Mouse (Mus musculus): ENCODE measurements at regions not wholly inside any gene's neighbourhood (a gene's known extent, or its start where the extent isn't known, plus 50 kb on each side); places are given as distances from the start of the nearest gene placed in this dataset.
"Not testable (repeated sequence)": the region's sequence is repeated elsewhere in the genome, so short reads cannot be mapped to it uniquely, and the experiment has no call there.

DNA sequence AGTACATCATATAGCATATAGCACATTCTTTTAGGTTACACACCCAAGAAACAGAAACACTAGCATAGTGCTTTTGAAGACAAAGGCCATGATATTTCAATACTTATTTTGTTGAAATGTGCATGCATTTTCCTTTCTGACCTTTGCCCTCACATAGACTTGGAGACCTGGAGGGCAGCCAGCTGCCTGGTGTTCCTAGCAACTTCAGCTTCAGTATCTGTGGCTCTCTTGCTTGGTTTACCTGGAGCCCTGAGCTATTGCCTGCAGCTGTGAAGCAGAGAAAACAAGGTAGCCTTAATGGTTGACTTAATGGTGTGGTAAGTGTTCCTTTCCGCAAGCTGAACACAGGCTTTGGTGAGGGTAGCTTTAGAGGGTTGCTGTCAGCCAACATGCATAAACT lies 97.6 kb upstream of the Gnai1 start:
- TF ChIP-seq CHD2 (IDR thresholded peaks at IDR 0.05; ENCODE audit: low read length) (no peak), BHLHE40 (IDR thresholded peaks at IDR 0.05; ENCODE audit: borderline replicate concordance, low read depth, low read length) (no peak), E2F4 (IDR thresholded peaks at IDR 0.05; ENCODE audit: borderline replicate concordance, low read depth, low read length) (no peak), TAL1 (IDR thresholded peaks at IDR 0.05; ENCODE audit: low read length) (no peak), ELF1 (IDR thresholded peaks at IDR 0.05; ENCODE audit: low read depth, low read length) (no peak), MYB (IDR thresholded peaks at IDR 0.05; ENCODE audit: low read depth, low read length) (no peak), ZKSCAN1 (IDR thresholded peaks at IDR 0.05; ENCODE audit: low read depth, low read length) (no peak), MXI1 (IDR thresholded peaks at IDR 0.05; ENCODE audit: low read depth, low read length) (no peak), USF1 (IDR thresholded peaks at IDR 0.05; ENCODE audit: low read depth, low read length) (no peak), EP300 (IDR thresholded peaks at IDR 0.05; ENCODE audit: low read depth in 1 of 2, low read length in 2 of 2) (no peak)
- no peaks in the 10 kb centered on the region for H3K79me2 ChIP-seq (ENCODE audit: control insufficient read depth, insufficient read depth, low read length, poor library complexity)
- no peak overlapping the region for H3K4me3 ChIP-seq (ENCODE audit: control insufficient read depth in 1 of 2, insufficient read depth in 1 of 2, low read depth in 2 of 2, low read length in 2 of 2)
- DNase-seq (ENCODE audit: low read depth, low spot score) = no peak
- H3K9me3 ChIP-seq (replicated peaks; ENCODE audit: insufficient read depth, low read length) = no peaks in the 10 kb centered on the region
- no peaks in the 10 kb centered on the region for H3K27me3 ChIP-seq (ENCODE audit: control insufficient read depth in 1 of 2, insufficient read depth in 2 of 2, low read length in 2 of 2)
- H3K9ac ChIP-seq (ENCODE audit: control insufficient read depth, low read depth, low read length, poor library complexity, severe bottlenecking) = no peak overlapping the region
- H3K4me1 ChIP-seq (ENCODE audit: control insufficient read depth in 1 of 2, insufficient read depth in 2 of 2, low read length in 2 of 2) = no peaks in the 10 kb centered on the region
- no peak overlapping the region for H3K27ac ChIP-seq (ENCODE audit: control insufficient read depth, low read depth, low read length)
- H3K36me3 ChIP-seq (ENCODE audit: control insufficient read depth in 1 of 2, insufficient read depth in 2 of 2, low read length in 2 of 2) = no peaks in the 10 kb centered on the region

DNA sequence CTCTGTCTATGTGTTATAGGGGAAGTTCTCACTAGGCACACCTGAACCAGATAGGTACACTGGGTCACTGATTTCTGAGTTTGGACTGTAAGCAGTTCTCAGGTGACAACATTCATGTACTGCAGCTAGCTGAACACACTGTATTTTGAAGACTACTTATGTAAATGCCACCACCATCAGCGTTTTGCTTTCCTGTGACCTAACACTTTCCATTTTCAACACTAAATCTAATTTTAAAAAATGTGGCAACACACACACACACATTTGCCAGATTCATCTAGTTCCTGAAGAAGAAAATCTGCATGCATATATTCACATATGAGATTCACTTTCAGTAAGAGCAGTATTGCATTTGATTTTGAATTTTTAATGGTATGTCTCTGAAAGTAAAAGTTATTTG lies 96.0 kb upstream of the Gnai1 start:
- DNase-seq (ENCODE audit: low read depth, low spot score) = no peak
- TF ChIP-seq MAX (IDR thresholded peaks at IDR 0.05; ENCODE audit: low read length) (no peak), NRF1 (IDR thresholded peaks at IDR 0.05; ENCODE audit: insufficient read depth, low read depth, low read length, poor library complexity, severe bottlenecking) (no peak), POLR2AphosphoS2 (IDR thresholded peaks at IDR 0.05; ENCODE audit: low read length) (no peak), ZKSCAN1 (IDR thresholded peaks at IDR 0.05; ENCODE audit: low read depth, low read length) (no peak), TCF12 (IDR thresholded peaks at IDR 0.05; ENCODE audit: low read depth, low read length) (no peak), CTCF (IDR thresholded peaks at IDR 0.05 in 2 of 3, conservative IDR thresholded peaks at IDR 0.05 in 1 of 3; ENCODE audit: control insufficient read depth in 1 of 3, insufficient read depth in 1 of 3, low read depth in 2 of 3, low read length in 3 of 3, poor library complexity in 1 of 3, severe bottlenecking in 1 of 3) (no peak), ZMIZ1 (IDR thresholded peaks at IDR 0.05; ENCODE audit: low read depth, low read length) (no peak), TAL1 (IDR thresholded peaks at IDR 0.05; ENCODE audit: low read length) (no peak), SIN3A (IDR thresholded peaks at IDR 0.05; ENCODE audit: low read length) (no peak), TBP (IDR thresholded peaks at IDR 0.05; ENCODE audit: low read depth, low read length) (no peak), NELFE (IDR thresholded peaks at IDR 0.05; ENCODE audit: low read depth, low read length) (no peak), MYB (IDR thresholded peaks at IDR 0.05; ENCODE audit: low read depth, low read length) (no peak), KAT2A (conservative IDR thresholded peaks at IDR 0.05; ENCODE audit: low read depth, low read length) (no peak), POLR2AphosphoS5 (IDR thresholded peaks at IDR 0.05; ENCODE audit: borderline replicate concordance, low read depth, low read length) (no peak), E2F4 (IDR thresholded peaks at IDR 0.05; ENCODE audit: borderline replicate concordance, low read depth, low read length) (no peak), HCFC1 (IDR thresholded peaks at IDR 0.05; ENCODE audit: low read depth, low read length) (no peak)
- Histone ChIP-seq H3K27ac (ENCODE audit: control insufficient read depth, low read depth, low read length) (no peak overlapping the region), H3K36me3 (ENCODE audit: control insufficient read depth in 1 of 2, insufficient read depth in 2 of 2, low read length in 2 of 2) (no peaks in the 10 kb centered on the region), H3K79me2 (ENCODE audit: control insufficient read depth, insufficient read depth, low read length, poor library complexity) (no peaks in the 10 kb centered on the region), H3K4me1 (ENCODE audit: control insufficient read depth in 1 of 2, insufficient read depth in 2 of 2, low read length in 2 of 2) (no peaks in the 10 kb centered on the region), H3K9ac (ENCODE audit: control insufficient read depth, low read depth, low read length, poor library complexity, severe bottlenecking) (no peak overlapping the region), H3K27me3 (ENCODE audit: control insufficient read depth in 1 of 2, insufficient read depth in 2 of 2, low read length in 2 of 2) (no peaks in the 10 kb centered on the region), H3K4me3 (ENCODE audit: control insufficient read depth in 1 of 2, insufficient read depth in 1 of 2, low read depth in 2 of 2, low read length in 2 of 2) (no peak overlapping the region), H3K9me3 (replicated peaks; ENCODE audit: insufficient read depth, low read length) (no peaks in the 10 kb centered on the region)

DNA sequence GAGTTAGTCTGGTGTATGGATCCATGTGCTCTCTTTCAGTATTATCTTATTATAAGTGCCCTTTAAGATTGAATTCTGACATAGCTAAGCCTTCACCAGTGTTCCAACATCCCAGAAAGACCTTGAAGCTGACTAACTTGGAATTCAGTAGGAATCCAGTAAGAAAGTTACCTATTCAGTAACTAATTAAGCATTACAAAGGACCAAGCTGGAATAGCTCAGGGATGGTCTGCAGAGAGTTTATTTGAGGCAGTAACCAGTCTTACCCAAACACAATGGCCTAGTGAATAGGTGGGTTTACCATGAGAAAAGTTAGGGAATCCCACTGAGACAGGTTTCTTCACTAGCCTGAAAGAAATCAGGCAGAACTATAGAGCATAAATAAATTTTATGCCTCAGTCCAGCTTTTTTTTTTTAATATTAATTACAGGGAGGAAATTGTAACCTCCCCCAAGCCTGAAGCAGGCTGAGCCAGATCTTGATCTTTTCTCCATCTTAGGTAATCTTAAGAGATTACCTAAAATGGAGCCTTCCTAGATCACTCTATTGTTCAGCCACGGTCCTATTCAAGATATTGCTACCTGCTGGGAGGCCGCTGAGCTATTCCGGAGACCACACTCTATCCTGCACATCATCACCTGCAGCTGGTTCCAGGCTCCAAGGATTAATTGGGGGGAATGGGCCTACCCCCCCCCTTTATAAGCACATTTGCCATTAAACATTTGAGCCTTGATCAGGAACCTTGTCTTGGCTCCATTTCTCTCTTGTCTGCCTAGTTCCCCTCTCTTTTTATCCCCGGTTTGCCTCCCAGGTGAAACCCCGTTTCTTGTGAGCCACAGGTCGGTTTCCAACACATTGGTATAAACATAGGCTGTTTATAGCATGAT lies 93.0 kb upstream of the Gnai1 start:
- not testable (repeated sequence) for H3K36me3 ChIP-seq (ENCODE audit: control insufficient read depth in 1 of 2, insufficient read depth in 2 of 2, low read length in 2 of 2); H3K9me3 ChIP-seq (replicated peaks; ENCODE audit: insufficient read depth, low read length); H3K27ac ChIP-seq (ENCODE audit: control insufficient read depth, low read depth, low read length); H3K79me2 ChIP-seq (ENCODE audit: control insufficient read depth, insufficient read depth, low read length, poor library complexity); H3K4me1 ChIP-seq (ENCODE audit: control insufficient read depth in 1 of 2, insufficient read depth in 2 of 2, low read length in 2 of 2); DNase-seq (ENCODE audit: low read depth, low spot score); H3K27me3 ChIP-seq (ENCODE audit: control insufficient read depth in 1 of 2, insufficient read depth in 2 of 2, low read length in 2 of 2); H3K9ac ChIP-seq (ENCODE audit: control insufficient read depth, low read depth, low read length, poor library complexity, severe bottlenecking); H3K4me3 ChIP-seq (ENCODE audit: control insufficient read depth in 1 of 2, insufficient read depth in 1 of 2, low read depth in 2 of 2, low read length in 2 of 2)
